Mouse (Mus musculus) kidney, embryonic 16.5 days (tissue): ENCODE results near the gene Selenot. TPM values are rescaled to one million over a fixed set of nuclear protein-coding genes. Genes with fewer than 3 reads are reported as not detected.

ENCODE experiments used
- ATAC-seq: fragments of 200-750 bp; cut with Nextera tagmentation; 2 replicates; pipeline ENCODE4 v1.8.0; 2017; ENCODE audit warnings: moderate TSS enrichment; ENCODE audit not compliant: low FRiP score, low TSS enrichment
- H3K27ac ChIP-seq: fragments of 300-500 bp; sonication (generic); 2 replicates; pipeline ENCODE4 v1.5.1; 2014; ENCODE audit warnings: low read length
- H3K27me3 ChIP-seq: fragments of 300-500 bp; sonication (generic); 2 replicates; pipeline ENCODE4 v1.6.1; 2014; ENCODE audit warnings: low read length, control low read depth, mixed read lengths; ENCODE audit not compliant: insufficient read depth
- H3K36me3 ChIP-seq: fragments of 300-500 bp; sonication (generic); 2 replicates; pipeline ENCODE4 v1.6.1; 2014; ENCODE audit warnings: low read length, control low read depth, mixed read lengths; ENCODE audit not compliant: insufficient read depth
- H3K4me1 ChIP-seq: fragments of 300-500 bp; sonication (generic); 2 replicates; pipeline ENCODE4 v1.6.1; 2014; ENCODE audit warnings: low read length, control low read depth, mixed read lengths; ENCODE audit not compliant: insufficient read depth
- H3K4me2 ChIP-seq: fragments of 300-500 bp; sonication (generic); replicated peaks from 2 replicates; pipeline ENCODE4 v1.6.1; 2014; ENCODE audit warnings: low read depth, low read length
- H3K4me3 ChIP-seq: fragments of 300-500 bp; sonication (generic); 2 replicates; pipeline ENCODE4 v1.5.1; 2014; ENCODE audit warnings: mild to moderate bottlenecking, low read length
- H3K9ac ChIP-seq: fragments of 300-500 bp; sonication (generic); replicated peaks from 2 replicates; pipeline ENCODE4 v1.6.1; 2014; ENCODE audit warnings: low read length
- H3K9me3 ChIP-seq: fragments of 300-500 bp; sonication (generic); 2 replicates; pipeline ENCODE4 v1.6.1; 2016; ENCODE audit warnings: low read length, control low read depth
- WGBS: fragments of 180-500 bp; shearing (Covaris S2); extraction: QIAGEN DNeasy Blood & Tissue Kit; methylation state at CpG from one replicate; pipeline ENCODE4 v1.1.7; 2014; 5-methylcytosine and 5-hydroxymethylcytosine counted together
- polyA plus RNA-seq: library from polyadenylated mRNA; unstranded; fragments of >200 nt; fragmentation: Nextera tagmentation; extraction: Ambion mirVana; gene quantifications from 2 replicates; pipeline ENCODE4 v1.2.1, GENCODE M21; 2015

The Selenot gene
- polyA plus RNA-seq, 1 experiment from 2014 or later, result 24.3 TPM

DNA sequence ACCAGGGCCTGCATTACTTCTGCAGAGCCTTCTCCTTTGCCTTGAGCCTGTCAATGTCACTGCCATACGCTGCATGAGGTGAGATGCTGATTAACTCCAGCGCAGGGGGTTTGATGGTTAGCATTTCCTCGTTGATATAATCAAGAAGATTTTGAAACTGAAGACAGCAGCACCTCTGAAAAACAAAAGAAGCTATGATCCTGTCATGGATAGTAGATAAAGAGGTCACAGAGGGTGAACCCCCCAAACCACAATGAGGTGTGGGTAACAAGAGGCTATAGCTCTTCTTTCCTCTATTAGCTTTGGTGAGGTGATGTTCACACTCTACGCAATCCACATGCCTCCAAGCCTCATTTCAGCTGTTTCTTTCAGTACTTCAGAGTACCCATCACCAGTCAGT lies 48.5 kb downstream of the Selenot start:
- no peak for ATAC-seq
- Histone ChIP-seq H3K4me2 (no peak overlapping the region), H3K9me3 (no peaks in the 10 kb centered on the region), H3K36me3 (no peaks in the 10 kb centered on the region), H3K4me1 (no peaks in the 10 kb centered on the region), H3K27ac (no peak overlapping the region), H3K4me3 (no peak overlapping the region), H3K9ac (no peak overlapping the region), H3K27me3 (no peaks in the 10 kb centered on the region)
- WGBS, result 90% methylated on average over 4 of the region's 4 CpGs

DNA sequence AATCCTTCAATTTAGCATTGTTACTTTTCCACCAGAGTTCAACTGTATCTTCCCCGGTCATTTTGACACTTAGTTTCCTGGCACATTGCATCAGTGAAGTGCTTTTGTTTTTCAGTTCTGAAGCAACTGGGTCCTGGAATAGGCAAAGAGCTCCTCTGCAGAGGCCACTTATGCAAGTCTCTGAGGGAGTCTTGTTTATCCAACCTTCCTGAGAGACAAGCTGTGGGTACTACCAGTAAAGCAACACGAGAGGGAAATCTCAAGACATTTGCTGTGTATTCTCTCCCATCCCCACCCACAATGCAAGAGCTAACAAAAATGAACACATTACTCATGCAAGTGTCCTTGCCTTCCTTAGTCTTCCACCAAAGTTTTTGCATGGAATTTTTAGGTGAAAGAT lies 55.3 kb downstream of the Selenot start:
- Histone ChIP-seq H3K9ac (no peak overlapping the region), H3K4me3 (no peak overlapping the region), H3K9me3 (no peaks in the 10 kb centered on the region), H3K4me1 (peaks cover 4% of the 10 kb centered on the region), H3K4me2 (no peak overlapping the region), H3K36me3 (no peaks in the 10 kb centered on the region), H3K27ac (no peak overlapping the region), H3K27me3 (no peaks in the 10 kb centered on the region)
- ATAC-seq, result no peak
- 77% methylated on average over 2 of the region's 2 CpGs for WGBS

DNA sequence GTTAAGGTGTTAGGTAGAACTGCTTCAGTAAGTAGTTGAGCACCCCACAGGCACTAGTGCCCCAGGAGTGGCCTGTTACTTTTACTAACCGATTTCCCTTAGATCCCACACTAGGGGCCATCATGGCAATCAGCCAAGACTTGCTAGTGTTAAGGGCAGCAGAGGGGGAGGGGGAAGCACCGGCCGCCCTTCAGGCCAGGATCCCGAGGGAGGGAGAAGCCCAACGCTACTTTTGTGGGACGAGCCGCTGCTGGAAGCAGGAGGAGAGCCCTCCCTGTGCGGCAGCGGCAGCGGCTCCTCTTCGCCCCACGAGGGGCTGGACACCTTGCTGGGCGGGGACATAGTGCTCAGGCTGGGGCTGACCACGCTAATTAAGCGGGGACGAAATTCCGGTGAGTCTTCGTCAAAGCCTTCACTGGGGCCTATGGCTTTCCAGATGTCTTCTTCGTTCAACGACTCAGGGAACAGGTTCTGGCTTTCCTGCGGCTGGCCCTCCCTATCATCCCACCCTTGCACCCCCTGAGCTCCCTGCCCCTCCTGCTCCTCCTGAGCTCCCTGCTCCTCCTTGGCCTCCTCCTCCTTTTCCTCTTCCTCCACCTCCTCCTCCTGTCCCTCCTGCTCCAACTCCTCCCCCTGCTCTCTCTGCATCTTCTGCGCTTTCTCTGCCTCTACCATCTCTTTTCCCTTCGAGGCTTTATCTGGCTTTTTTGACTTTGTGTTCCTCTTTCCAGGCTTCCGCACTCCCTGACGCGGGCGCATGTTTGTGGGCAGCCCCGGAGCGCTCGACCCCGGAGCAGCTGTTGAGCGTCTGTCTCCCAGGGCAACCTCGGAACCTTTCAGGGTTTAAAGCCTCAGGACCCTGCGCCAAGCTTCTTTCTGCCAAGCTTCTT lies 60.2 kb downstream of the Selenot start, which contains the start of gene Erich6:
TSS of gene Erich6 (minus strand) at position 802 of the 890 bp plus-strand sequence.
- Histone ChIP-seq H3K4me3 (peak within 1 kb of the TSS; percentile 60), H3K4me1 (peaks cover 6% of the 10 kb centered on the region), H3K27ac (peak within 1 kb of the TSS; percentile 31; the same call in 1 of the 2 replicates), H3K9me3 (no peaks in the 10 kb centered on the region), H3K4me2 (peak within 1 kb of the TSS; percentile 91), H3K9ac (peak within 1 kb of the TSS; percentile 69), H3K27me3 (no peaks in the 10 kb centered on the region), H3K36me3 (no peaks in the 10 kb centered on the region)
- under 1% methylated on average over 34 of the region's 34 CpGs for WGBS
- peak; percentile 94 for ATAC-seq

Other genes starting within 250 kb of the Selenot start
- 7.5 and 8.8 TPM in 2 replicates for gene Tsc22d2, start 161.9 kb upstream of the Selenot start, polyA plus RNA-seq
- 54.5 and 55.5 TPM in 2 replicates for gene Eif2a, start 50.8 kb upstream of the Selenot start, polyA plus RNA-seq
- 143 and 156 TPM in 2 replicates for gene Serp1, start 50.7 kb upstream of the Selenot start, polyA plus RNA-seq
- gene Erich6, start 60.6 kb downstream of the Selenot start, polyA plus RNA-seq, result not detected in 2 replicates
- 3.7 and 3.9 TPM in 2 replicates for gene Siah2, start 115.8 kb downstream of the Selenot start, polyA plus RNA-seq
- not detected in 2 replicates for gene Mindy4b-ps, start 245.7 kb downstream of the Selenot start, polyA plus RNA-seq